Mouse (Mus musculus) central nervous system, embryonic 18 days (tissue): ENCODE data around the gene Idi1. TPM values are rescaled to one million over a fixed set of nuclear protein-coding genes. Genes with fewer than 3 reads are reported as not detected.

Experiments used
- polyA plus RNA-seq: library from polyadenylated mRNA; depleted of rRNA; stranded (reverse); fragments of >200 nt; gene quantifications from 2 replicates; pipeline ENCODE4 v1.2.3, GENCODE M21; 2012; rRNA removed

Gene Idi1
- polyA plus RNA-seq = 72.2 and 80.2 TPM in 2 replicates

GRCm38 (mm10) chr13:8885445-8886184, at the start of gene Idi1:
Gene Idi1, plus strand, starts transcription at chr13:8885501.

GRCm38 (mm10) chr13:8871314-8871962, 13.9 kb upstream of the Idi1 start, which contains the start of gene Wdr37:
Gene Wdr37, minus strand, starts transcription at chr13:8871909.

Other genes starting within 250 kb of the Idi1 start
- 34.5 and 36.8 TPM in 2 replicates for gene Wdr37, start 13.6 kb upstream of the Idi1 start, polyA plus RNA-seq
- gene Gm9745, start 62.7 kb downstream of the Idi1 start, polyA plus RNA-seq = not detected in 2 replicates
- not detected in 2 replicates for gene Idi2, start 67.4 kb downstream of the Idi1 start, polyA plus RNA-seq
- gene Gtpbp4, start 110.6 kb downstream of the Idi1 start, polyA plus RNA-seq = 25.5 and 26.8 TPM in 2 replicates
- 30.8 and 33.8 TPM in 2 replicates for gene Larp4b, start 208.4 kb downstream of the Idi1 start, polyA plus RNA-seq